Mouse (Mus musculus): Measurements from ENCODE around the gene Gm45716. TPM values are rescaled to one million over a fixed set of nuclear protein-coding genes. Genes with fewer than 3 reads are reported as not detected.

Gene Gm45716
- total RNA-seq, 2 experiments from 2014 or later = 4.0 to 4.8 TPM

DNA sequence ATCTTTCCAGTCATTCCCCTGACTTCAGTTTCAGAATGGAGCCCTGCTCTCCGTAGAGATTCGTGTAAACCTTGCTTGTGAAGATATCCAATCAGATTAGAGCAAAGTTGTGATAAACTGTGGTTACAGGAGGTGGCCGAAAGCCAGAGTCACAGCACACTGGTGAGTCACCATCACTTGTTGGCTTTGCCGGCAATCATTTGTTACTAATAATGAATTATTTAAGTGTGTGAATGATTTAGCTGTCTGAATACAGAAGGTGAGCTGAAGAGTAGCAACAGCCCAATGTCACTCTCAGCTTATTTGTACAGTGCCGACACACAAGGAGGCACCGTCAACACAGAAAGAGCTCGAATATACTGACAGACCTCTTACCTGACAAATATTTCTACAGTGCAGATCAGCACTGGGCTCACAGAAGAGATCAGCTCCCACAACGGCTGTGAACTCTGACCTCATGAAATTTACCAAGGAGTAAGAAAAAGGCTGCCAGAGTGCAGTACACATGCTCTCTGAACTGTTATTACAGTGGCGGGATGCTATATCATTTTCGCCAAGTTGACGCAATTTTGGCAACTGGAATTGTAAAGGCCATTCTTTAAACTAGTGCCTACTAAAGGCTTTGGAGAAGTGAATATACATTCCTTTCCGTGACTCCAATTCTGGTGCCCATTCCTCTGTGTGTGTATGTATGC, 9.2 kb downstream of the Gm45716 start:
- DNase-seq (ENCODE audit: low spot score in 2 of 2) = no peak
- intact Hi-C loops (cut with DNase I) = no loop called here

DNA sequence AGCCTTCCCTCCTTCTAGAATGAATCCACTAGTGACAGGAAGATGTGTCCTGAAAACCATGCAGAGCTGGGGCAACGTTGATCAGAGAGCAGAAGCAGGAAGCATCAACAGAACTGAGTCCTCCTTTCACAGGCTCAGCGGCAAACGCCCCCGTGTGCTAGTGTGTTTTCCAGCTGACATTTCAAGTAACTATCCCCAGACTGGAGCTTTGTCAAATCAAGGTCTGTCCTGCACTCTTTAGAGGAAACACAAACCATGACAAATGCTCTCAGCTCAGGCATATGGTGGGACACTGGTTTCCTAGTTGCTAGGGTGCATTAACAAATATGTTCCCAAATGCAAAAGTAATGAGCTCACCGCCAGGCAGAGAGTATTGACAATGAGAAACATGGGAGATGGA, 10.6 kb downstream of the Gm45716 start:
- DNase-seq (ENCODE audit: low spot score in 2 of 2) = peak; percentile 9 to 34
- intact Hi-C loops (cut with DNase I) = no loop called here

DNA sequence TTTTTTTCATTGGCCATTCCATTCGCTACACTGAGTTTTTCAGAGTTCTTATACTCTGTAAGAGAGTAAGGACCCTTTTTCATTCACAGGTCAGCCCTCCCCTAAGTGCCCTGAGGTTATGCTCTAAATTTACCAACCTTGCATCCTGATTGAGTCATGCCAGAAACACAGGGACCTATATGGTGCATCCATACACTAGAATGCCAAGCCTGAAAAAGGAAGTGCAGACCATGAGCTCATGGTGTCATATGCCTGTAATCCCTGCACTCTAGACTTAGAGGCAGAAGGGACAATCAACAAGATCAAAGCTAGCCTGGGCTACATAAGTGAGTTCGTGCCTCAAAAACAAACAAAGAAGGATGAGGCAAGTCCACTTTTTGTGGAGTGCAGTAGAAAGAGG, 13.3 kb downstream of the Gm45716 start:
- intact Hi-C loops (cut with DNase I) = no loop called here
- no peak for DNase-seq (ENCODE audit: low spot score in 2 of 2)

DNA sequence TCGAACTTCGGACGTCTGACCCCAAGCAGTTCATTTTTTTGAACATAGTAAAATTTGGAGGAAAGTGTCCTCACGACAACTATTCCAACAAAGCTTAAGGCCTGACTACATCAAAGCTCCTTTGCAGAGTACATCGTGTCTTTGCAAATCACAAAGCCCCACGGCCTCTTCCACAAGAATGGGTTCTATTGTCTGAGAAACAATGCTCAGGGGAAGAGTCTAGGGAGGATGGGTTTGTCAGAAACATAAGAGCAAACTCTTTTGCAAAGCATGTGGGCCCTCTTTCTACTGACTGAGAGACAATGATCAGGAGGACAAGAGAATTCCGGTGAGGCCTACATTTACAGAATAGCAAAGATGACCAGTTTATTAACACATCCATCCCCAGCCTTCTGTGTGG, 26.8 kb downstream of the Gm45716 start:
- intact Hi-C loops (cut with DNase I) = no loop called here
- DNase-seq (ENCODE audit: low spot score in 2 of 2) = no peak

DNA sequence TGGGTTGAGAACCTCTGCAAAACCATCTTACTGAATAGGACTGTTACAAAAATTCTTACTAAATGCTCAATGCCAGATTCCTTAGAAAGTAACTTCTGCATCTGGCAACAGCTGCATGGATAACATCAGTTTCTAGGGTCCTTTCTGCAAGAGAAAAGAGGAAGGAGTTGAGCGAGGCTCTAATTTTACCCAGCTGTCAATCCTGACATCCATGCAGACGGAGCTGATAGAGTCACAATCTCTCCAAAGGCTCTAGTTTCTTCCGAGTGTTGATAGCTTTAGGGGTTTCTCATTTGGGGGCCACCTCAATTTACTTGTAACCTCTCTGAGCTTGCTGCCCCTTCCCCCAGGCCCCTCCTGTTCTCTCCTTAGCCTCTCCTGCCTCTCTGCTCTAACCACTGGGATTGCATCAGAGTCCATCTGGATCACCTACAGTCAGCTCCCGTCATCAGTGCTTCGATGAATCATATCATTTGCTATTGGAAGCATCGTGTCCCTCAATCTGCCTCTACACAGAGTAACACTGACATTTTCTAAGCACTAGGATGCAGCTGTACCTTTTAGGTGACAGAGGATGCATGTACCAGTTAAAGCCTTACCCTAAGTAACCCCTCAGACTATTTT, 32.7 kb downstream of the Gm45716 start:
- intact Hi-C loops (cut with DNase I) = no loop called here
- no peak for DNase-seq (ENCODE audit: low spot score in 2 of 2)

DNA sequence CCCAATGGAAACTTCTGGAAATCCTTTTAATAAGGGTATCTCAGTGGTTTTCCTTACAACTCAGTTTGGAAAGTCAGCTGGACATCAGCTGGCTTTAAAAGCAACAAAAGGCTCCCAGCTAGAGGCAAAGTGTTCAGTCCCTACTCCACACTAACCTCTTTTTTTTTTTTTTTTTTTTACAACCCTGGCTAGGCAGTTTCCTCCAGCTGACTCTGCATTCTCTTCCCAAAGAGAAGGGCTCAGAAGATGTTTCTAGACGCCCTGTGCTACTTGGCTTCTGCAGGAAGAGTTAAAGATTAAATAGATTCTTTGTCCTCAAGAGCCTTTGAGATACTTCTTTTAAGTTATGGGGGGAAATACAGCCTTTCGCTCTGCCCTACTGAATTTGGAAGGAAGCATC, 33.3 kb downstream of the Gm45716 start:
- intact Hi-C loops (cut with DNase I) = no loop called here
- no peak for DNase-seq (ENCODE audit: low spot score in 2 of 2)

DNA sequence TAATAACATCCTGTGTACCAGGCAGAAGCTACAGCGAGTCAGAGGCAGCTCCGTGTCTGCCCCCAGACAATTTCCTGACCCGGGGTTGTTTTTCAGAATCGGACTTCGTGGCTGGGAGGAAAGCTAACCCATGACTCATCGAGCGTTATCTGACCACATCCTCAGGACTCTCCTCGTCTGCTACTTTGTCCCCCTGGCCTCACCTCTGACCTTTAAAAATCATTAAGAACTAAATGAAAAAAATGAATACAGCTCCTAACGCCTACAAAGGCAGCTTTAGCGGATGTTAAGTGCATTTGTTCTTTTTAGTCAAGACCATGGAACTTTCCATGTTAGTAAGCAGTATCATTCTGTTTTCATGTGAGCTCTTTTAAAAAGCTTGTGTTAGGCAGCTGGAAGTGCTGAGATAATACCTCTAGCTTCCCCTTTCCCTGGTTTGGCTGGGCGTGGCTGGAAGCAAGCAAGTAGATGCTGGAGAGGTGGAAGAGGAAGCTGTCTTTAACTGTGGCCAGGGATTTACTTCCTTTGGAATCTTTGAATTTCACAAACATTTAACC, 37.5 kb downstream of the Gm45716 start:
- DNase-seq (ENCODE audit: low spot score in 2 of 2) = no peak
- intact Hi-C loops (cut with DNase I) = no loop called here

DNA sequence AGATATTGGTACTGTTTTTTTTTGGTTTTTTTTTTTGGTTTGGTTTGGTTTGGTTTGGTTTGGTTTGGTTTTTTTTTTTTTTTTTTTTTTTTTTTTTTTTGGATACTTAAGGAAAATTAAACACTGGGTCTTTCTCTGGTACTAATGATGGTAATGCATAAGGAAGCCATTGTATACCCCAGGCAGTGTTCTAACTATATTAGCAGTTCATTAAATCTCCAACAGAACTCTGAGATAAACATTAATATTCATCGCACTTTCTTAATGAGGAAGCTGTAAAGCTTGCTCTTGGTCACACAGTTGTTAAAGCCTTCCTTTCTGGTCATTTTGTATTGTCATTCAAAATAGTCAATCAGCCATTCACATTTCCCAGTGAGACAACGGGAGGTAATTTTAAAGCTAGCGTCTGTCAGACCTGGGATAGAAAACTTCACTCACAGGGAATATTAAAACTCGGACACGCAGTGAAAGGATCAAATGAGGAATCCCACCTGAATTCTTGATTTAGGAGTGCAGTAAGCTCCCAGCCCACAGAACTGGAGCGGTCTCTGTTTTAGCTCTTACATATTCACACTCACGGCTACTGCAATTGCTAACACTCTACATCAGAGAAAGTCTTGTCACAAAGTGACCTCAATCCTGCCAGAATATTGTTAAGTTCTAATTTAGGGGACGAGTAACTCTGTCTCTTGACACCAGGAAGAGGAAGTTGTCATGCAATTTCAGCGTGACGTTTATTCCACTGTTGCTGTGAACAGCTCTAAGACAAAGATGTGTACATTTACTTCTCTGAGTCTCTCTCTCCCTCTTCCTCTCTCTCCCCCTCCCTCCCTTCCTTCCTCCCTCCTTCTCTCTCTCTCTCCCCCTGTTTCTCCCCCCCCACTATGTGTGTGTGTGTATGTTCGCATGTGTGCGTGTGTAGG, 39.8 kb downstream of the Gm45716 start:
- intact Hi-C loops (cut with DNase I) = no loop called here
- DNase-seq (ENCODE audit: low spot score in 2 of 2) = no peak

DNA sequence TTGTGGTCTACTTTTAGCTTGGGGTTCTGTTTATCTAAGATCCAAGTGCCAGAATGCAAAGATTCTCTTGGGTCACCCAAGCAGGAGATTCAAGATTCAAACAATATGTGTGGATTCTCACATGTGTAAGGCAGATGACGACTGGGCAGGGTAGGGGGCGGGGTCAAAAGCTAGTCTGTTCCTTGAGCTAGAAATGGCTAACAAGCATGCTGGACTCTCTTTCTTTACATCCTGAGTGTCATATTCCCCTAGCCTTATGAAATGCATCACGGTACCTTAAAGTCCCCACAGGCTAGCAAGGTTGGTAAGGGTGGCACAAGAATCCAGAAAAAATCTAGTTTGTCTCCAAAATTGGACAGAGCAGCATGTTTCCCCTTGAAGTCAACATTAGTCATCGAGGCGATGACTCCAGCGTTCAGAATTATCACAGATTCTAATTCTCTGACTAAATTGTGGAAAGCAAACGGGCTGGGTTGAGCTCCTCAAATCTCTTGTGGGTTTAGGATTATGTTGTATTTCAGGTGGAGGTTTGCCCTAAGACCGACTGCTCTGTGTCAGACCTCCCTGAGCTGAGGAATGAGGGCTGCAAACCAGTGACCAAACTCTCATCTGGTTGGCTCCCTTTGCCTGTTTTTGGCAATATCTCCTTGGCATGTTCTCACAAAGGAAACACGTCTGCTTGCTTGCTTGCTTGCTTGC, 40.9 kb downstream of the Gm45716 start:
- intact Hi-C loops (cut with DNase I) = no loop called here
- DNase-seq (ENCODE audit: low spot score in 2 of 2) = no peak

DNA sequence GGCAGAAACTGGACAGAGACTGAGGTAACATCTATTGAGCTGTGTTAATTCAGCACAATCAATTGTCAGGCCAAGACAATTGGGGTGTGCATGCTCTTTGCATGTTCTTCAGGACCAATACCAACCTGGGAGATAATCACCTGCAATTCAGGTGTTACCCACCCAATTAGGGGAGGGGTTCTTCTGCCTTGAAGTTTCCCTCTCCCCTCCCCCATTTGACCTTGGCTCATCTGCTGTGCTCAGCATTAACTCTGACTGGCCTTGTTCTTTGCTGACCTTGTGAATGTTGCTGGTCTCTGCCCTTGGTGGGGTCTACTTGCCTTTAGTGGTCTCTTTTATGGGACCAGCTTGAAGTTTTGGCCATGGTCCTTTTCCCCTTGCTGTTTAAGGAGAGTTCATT, 42.3 kb downstream of the Gm45716 start:
- intact Hi-C loops (cut with DNase I) = no loop called here

DNA sequence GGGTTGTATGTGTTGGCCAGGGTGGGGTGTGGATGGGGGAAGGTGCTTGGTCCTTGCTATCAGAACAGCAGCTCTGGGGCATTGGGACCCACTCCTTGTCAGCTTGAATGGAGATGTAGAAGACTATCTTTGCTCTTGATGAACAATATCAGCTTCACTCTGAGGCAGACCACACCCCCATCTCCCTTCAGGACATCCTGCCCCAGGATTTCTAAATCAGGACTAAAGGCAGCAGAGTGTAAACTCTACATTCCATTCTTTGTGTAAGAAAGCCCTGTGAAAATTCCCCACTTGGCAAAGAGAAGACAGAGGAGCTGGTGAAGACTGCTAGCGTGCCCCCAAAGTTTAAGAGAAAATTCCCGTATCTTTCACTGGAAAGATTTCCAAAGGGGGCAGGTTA, 43.2 kb downstream of the Gm45716 start:
- intact Hi-C loops (cut with DNase I) = no loop called here
- DNase-seq (ENCODE audit: low spot score in 2 of 2) = no peak

More for the DNA sequence above, 42.3 kb downstream of the Gm45716 start:
- no peak for DNase-seq (ENCODE audit: low spot score in 2 of 2)

DNA sequence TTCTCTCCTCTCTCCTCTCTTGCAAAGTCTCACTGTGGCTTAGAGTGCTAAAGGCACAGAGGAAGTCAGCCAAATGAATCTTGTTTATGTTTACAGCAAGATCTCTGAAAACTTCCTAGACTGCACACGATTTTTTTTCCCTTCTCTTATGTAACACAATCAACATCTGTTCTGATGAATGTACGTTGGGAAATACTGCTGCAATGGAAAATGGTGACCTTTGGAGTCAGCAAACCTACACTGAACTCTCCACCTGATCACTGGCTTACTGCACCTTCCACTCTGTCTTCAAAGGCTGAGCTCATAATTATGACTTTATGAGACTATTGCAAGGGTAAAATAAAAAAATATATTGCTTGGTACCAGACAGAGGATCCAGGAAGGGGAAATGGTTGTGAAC, 44.1 kb downstream of the Gm45716 start:
- DNase-seq (ENCODE audit: low spot score in 2 of 2) = no peak

DNA sequence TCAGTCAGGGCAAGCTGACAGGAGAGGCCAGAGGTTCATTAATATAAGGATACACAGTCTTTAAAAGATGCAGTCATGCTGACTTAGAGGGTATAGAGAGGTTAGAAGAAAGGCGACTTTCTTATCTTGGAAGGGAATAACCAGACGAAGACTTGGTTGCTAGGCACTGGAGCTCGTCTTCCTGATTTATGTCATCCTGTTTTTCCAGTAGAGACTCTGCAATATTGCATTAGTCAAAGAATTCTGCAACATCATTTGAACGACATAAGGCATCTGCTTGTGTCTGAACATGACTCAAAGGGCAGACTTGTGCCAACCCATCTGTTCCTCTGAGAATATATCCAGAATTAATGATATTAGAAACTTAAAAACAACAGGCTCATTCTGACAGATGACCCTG, 45.2 kb downstream of the Gm45716 start:
- no peak for DNase-seq (ENCODE audit: low spot score in 2 of 2)
- intact Hi-C loops (cut with DNase I) = no loop called here

More for the DNA sequence above, 44.1 kb downstream of the Gm45716 start:
- intact Hi-C loops (cut with DNase I) = no loop called here

DNA sequence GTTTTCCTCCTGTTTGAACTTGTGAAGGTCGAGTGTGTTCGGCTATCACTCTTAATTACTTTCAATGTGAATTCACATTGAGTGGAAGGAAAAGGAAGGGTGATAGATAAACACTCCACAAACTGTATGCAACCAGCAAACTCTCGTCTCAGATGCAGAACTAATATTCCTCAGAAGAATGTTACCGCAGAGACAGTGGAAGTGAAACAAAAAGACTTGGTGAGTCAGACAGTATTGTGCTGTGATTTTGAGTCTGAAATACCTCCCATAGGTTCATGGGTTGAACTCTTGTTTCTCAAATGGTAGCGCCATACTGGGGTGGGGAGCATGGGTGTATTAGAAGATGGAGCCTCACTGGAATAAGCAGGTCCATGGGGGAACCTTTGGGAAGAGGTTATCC, 47.7 kb downstream of the Gm45716 start:
- no peak for DNase-seq (ENCODE audit: low spot score in 2 of 2)
- intact Hi-C loops (cut with DNase I) = no loop called here

DNA sequence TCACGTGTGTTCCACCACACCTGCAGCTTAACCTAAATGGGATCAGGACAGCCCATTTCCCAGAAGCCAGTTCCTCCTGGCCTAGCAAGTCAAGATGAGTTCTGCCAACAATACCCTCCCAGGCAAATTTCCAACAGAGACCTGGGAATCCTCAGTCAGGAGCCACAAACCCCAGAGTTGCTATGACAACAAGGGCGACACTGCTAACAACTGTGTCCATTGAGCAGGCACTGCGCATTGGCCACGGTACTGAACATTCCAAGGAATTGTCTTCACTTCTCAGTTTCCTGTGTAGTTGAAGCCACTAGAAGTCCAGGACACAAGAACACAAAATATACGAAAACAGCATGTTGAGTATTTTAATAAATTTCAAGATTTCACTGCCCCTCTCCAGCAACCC, 50.1 kb downstream of the Gm45716 start:
- no peak for DNase-seq (ENCODE audit: low spot score in 2 of 2)
- intact Hi-C loops (cut with DNase I) = no loop called here

DNA sequence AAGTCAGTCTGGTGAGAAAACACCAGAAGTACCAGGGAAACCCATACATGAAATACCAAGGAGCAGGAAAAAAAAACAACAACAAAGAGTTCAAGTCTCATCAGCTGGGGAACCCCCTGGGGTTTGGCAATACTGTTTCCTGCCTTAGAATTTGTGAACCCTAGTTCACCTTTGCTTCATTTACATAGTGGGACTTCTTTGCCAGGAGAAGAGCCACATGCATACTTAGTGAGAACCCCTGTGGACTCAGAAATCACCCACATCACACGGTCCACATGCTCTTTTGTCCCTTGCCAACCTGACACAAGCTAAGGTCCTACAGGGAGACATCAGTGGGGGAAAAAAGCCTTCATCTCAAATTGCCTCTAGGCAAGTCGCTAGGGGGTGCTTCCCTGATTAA, 51.2 kb downstream of the Gm45716 start:
- no peak for DNase-seq (ENCODE audit: low spot score in 2 of 2)
- intact Hi-C loops (cut with DNase I) = no loop called here

DNA sequence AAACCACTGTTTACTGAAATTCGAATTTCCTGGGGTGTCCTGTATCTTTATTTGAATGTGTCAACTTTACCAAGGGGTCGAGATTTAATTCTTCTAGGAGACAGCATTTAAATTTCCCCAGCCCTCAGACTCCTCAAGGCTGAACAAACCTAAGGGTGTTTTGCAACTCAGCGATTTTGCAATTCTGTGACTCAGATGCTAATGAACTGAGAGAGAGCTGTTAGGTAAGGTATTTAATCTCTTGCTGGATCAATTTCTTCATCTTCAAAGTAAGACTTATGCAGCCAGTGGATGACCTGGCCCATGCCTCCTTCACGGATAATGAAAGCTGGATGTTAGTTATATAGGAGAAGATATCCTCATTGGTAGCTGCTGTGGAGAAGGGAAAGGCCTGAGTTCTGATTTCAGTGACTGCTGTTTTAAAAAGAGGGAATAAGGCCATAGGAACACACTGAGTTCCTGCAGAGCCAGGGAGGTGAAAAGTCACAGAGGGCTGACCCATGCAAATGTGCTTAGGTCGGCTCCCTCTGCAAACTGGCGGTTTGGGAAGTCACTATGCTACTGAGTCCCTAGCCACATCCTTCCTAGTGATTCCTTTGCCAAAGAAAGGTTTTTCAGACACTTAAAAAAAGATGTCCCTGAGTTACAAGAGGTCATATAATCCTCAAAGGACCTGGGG, 53.3 kb downstream of the Gm45716 start:
- DNase-seq (ENCODE audit: low spot score in 2 of 2) = no peak
- intact Hi-C loops (cut with DNase I) = no loop called here

DNA sequence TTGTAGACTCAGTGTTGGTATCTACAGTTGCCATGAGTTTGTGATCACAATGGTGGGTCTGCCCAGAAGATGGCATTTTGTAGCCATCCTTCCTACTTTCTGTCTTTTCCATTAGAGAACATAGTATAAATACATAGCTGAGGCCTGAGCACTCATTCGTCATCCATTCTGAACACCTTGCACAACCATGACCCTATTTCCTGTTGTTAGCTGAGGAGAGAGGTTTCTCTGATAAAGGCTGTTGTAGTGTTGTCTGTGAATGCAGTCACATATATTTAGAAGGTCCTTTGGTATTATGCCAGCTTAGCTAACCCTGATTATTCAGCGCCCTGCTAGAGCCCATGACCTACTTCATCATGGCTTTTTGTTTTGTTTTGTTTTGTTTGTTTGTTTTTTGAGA, 54.4 kb downstream of the Gm45716 start:
- intact Hi-C loops (cut with DNase I) = no loop called here
- no peak for DNase-seq (ENCODE audit: low spot score in 2 of 2)

DNA sequence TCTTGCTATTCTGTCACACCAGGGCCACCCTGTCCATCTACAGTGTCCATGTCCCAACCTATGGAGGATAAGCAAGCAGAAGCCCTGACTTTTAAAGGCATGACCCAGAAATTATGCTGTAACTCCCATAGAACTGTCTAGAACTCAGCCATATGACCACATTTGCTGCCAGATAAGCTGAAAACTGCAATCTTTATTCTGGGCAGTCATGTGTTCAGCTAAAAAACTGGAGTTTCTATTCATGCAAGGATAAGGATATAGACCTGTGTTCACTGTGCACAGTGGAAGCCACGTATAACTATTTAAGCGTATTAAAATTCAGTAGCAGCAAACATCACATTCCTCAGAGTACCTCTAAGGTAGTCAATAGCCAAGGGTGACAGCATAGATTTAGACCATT, 55.8 kb downstream of the Gm45716 start:
- intact Hi-C loops (cut with DNase I) = no loop called here

More for the DNA sequence above, 55.8 kb downstream of the Gm45716 start:
- DNase-seq (ENCODE audit: low spot score in 2 of 2) = peak in 1 of 2 experiments; percentile 69

Data from left cerebral cortex, postnatal 25 days (tissue).